Mouse (Mus musculus) limb, embryonic 15.5 days (tissue): ENCODE results near the gene Tmem108. TPM values are rescaled to one million over a fixed set of nuclear protein-coding genes. Genes with fewer than 3 reads are reported as not detected.

Experiments
- ATAC-seq: fragments of 200-750 bp; cut with Nextera tagmentation; 2 replicates; pipeline ENCODE4 v1.8.0; 2017; ENCODE audit warnings: low read depth, moderate TSS enrichment; ENCODE audit not compliant: insufficient number of reproducible peaks, low FRiP score, low TSS enrichment
- H3K27ac ChIP-seq: fragments of 300-500 bp; sonication (generic); 2 replicates; pipeline ENCODE4 v1.5.1; 2015; ENCODE audit warnings: moderate library complexity, mild to moderate bottlenecking, inconsistent platforms
- H3K27me3 ChIP-seq: fragments of 300-500 bp; sonication (generic); 2 replicates; pipeline ENCODE4 v1.6.1; 2015; ENCODE audit warnings: inconsistent platforms
- H3K36me3 ChIP-seq: fragments of 300-500 bp; sonication (generic); 2 replicates; pipeline ENCODE4 v1.6.1; 2015; ENCODE audit warnings: inconsistent platforms
- H3K4me1 ChIP-seq: fragments of 300-500 bp; sonication (generic); 2 replicates; pipeline ENCODE4 v1.6.1; 2015; ENCODE audit warnings: inconsistent platforms
- H3K4me2 ChIP-seq: fragments of 300-500 bp; sonication (generic); 2 replicates; pipeline ENCODE4 v1.6.1; 2015; ENCODE audit warnings: mild to moderate bottlenecking, inconsistent platforms
- H3K4me3 ChIP-seq: fragments of 300-500 bp; sonication (generic); 2 replicates; pipeline ENCODE4 v1.5.1; 2015; ENCODE audit warnings: mild to moderate bottlenecking, inconsistent platforms
- H3K9ac ChIP-seq: fragments of 300-500 bp; sonication (generic); 2 replicates; pipeline ENCODE4 v1.6.1; 2015; ENCODE audit warnings: inconsistent platforms
- H3K9me3 ChIP-seq: fragments of 300-500 bp; sonication (generic); 2 replicates; pipeline ENCODE4 v1.6.1; 2016; ENCODE audit warnings: inconsistent platforms
- WGBS: fragments of 180-500 bp; shearing (Covaris S2); methylation state at CpG from one replicate; pipeline ENCODE4 v1.1.7; 2015; 5-methylcytosine and 5-hydroxymethylcytosine counted together
- polyA plus RNA-seq: library from polyadenylated mRNA; unstranded; fragments of >200 nt; fragmentation: Nextera tagmentation; extraction: Ambion mirVana; gene quantifications from 2 replicates; pipeline ENCODE4 v1.2.1, GENCODE M21; 2015

Tmem108 gene
- polyA plus RNA-seq, 1 experiment from 2014 or later, result 6.4 TPM

GRCm38 (mm10) chr9:103716002-103716401 lies 45.6 kb downstream of the Tmem108 start:
- Histone ChIP-seq H3K36me3 (no peaks in the 10 kb centered on the region), H3K4me1 (no peaks in the 10 kb centered on the region), H3K9ac (no peak overlapping the region), H3K4me3 (no peak overlapping the region), H3K27me3 (no peaks in the 10 kb centered on the region), H3K4me2 (no peak overlapping the region), H3K9me3 (no peaks in the 10 kb centered on the region), H3K27ac (no peak overlapping the region)
- WGBS, result 92% methylated on average over 13 of the region's 13 CpGs
- ATAC-seq, result no peak

GRCm38 (mm10) chr9:103715352-103715751 lies 46.3 kb downstream of the Tmem108 start:
- WGBS, result 86% methylated on average over 4 of the region's 4 CpGs
- no peaks in the 10 kb centered on the region for H3K27me3 ChIP-seq
- no peaks in the 10 kb centered on the region for H3K36me3 ChIP-seq
- H3K9ac ChIP-seq, result no peak overlapping the region
- H3K27ac ChIP-seq, result no peak overlapping the region
- ATAC-seq, result no peak
- H3K9me3 ChIP-seq, result no peaks in the 10 kb centered on the region
- H3K4me2 ChIP-seq, result no peak overlapping the region
- no peak overlapping the region for H3K4me3 ChIP-seq
- H3K4me1 ChIP-seq, result no peaks in the 10 kb centered on the region

GRCm38 (mm10) chr9:103713230-103713629 lies 48.4 kb downstream of the Tmem108 start:
- H3K9ac ChIP-seq, result no peak overlapping the region
- no peak for ATAC-seq
- 73% methylated on average over 4 of the region's 4 CpGs for WGBS
- H3K4me3 ChIP-seq, result no peak overlapping the region
- H3K27me3 ChIP-seq, result no peaks in the 10 kb centered on the region
- H3K27ac ChIP-seq, result no peak overlapping the region
- no peaks in the 10 kb centered on the region for H3K9me3 ChIP-seq
- no peaks in the 10 kb centered on the region for H3K36me3 ChIP-seq
- peaks cover 6% of the 10 kb centered on the region; the same call in 1 of the 2 replicates for H3K4me1 ChIP-seq
- no peak overlapping the region for H3K4me2 ChIP-seq

- H3K4me1 ChIP-seq, result peaks cover 6% of the 10 kb centered on the region; the same call in 1 of the 2 replicates
- WGBS, result 76% methylated on average over 7 of the region's 7 CpGs
- no peaks in the 10 kb centered on the region for H3K36me3 ChIP-seq
- H3K27me3 ChIP-seq, result no peaks in the 10 kb centered on the region
- H3K4me3 ChIP-seq, result no peak overlapping the region
- no peaks in the 10 kb centered on the region for H3K9me3 ChIP-seq
- H3K27ac ChIP-seq, result no peak overlapping the region
- ATAC-seq, result no peak
- no peak overlapping the region for H3K9ac ChIP-seq
- H3K4me2 ChIP-seq, result no peak overlapping the region
Observed at GRCm38 (mm10) chr9:103712711-103713110, 48.9 kb downstream of the Tmem108 start.

- H3K9me3 ChIP-seq, result no peaks in the 10 kb centered on the region
- no peak overlapping the region for H3K27ac ChIP-seq
- peaks cover 6% of the 10 kb centered on the region; the same call in 1 of the 2 replicates for H3K4me1 ChIP-seq
- no peaks in the 10 kb centered on the region for H3K27me3 ChIP-seq
- WGBS, result 44% methylated on average over 3 of the region's 3 CpGs
- no peak overlapping the region for H3K4me2 ChIP-seq
- no peaks in the 10 kb centered on the region for H3K36me3 ChIP-seq
- H3K9ac ChIP-seq, result no peak overlapping the region
- no peak overlapping the region for H3K4me3 ChIP-seq
- no peak for ATAC-seq
Observed at GRCm38 (mm10) chr9:103709694-103710093, 51.9 kb downstream of the Tmem108 start.

GRCm38 (mm10) chr9:103708514-103709173 lies 53.0 kb downstream of the Tmem108 start:
- Histone ChIP-seq H3K4me1 (peaks cover 6% of the 10 kb centered on the region; the same call in 1 of the 2 replicates), H3K27ac (no peak overlapping the region), H3K36me3 (no peaks in the 10 kb centered on the region), H3K27me3 (no peaks in the 10 kb centered on the region), H3K4me3 (no peak overlapping the region), H3K9ac (no peak overlapping the region), H3K9me3 (no peaks in the 10 kb centered on the region), H3K4me2 (no peak overlapping the region)
- WGBS, result 54% methylated on average over 16 of the region's 16 CpGs
- no peak for ATAC-seq

- Histone ChIP-seq H3K9ac (no peak overlapping the region), H3K4me2 (no peak overlapping the region), H3K4me3 (no peak overlapping the region), H3K9me3 (no peaks in the 10 kb centered on the region), H3K27me3 (no peaks in the 10 kb centered on the region), H3K4me1 (peaks cover 6% of the 10 kb centered on the region; the same call in 1 of the 2 replicates), H3K27ac (no peak overlapping the region), H3K36me3 (no peaks in the 10 kb centered on the region)
- ATAC-seq, result no peak
Observed at GRCm38 (mm10) chr9:103707857-103708256, 53.8 kb downstream of the Tmem108 start.

GRCm38 (mm10) chr9:103707000-103707790 lies 54.4 kb downstream of the Tmem108 start:
- H3K4me1 ChIP-seq, result peaks cover 6% of the 10 kb centered on the region; the same call in 1 of the 2 replicates
- no peak overlapping the region for H3K4me2 ChIP-seq
- H3K4me3 ChIP-seq, result no peak overlapping the region
- H3K27ac ChIP-seq, result no peak overlapping the region
- H3K9ac ChIP-seq, result no peak overlapping the region
- no peaks in the 10 kb centered on the region for H3K36me3 ChIP-seq
- no peaks in the 10 kb centered on the region for H3K9me3 ChIP-seq
- H3K27me3 ChIP-seq, result no peaks in the 10 kb centered on the region
- no peak for ATAC-seq
- WGBS, result 64% methylated on average over 8 of the region's 8 CpGs

GRCm38 (mm10) chr9:103705717-103706116 lies 55.9 kb downstream of the Tmem108 start:
- Histone ChIP-seq H3K4me1 (peaks cover 6% of the 10 kb centered on the region; the same call in 1 of the 2 replicates), H3K27ac (no peak overlapping the region), H3K9me3 (no peaks in the 10 kb centered on the region), H3K36me3 (no peaks in the 10 kb centered on the region), H3K9ac (no peak overlapping the region), H3K27me3 (no peaks in the 10 kb centered on the region), H3K4me2 (no peak overlapping the region), H3K4me3 (no peak overlapping the region)
- WGBS, result 88% methylated on average over 4 of the region's 4 CpGs
- ATAC-seq, result no peak

GRCm38 (mm10) chr9:103703014-103703413 lies 58.6 kb downstream of the Tmem108 start:
- Histone ChIP-seq H3K9me3 (no peaks in the 10 kb centered on the region), H3K27ac (no peak overlapping the region), H3K4me1 (no peaks in the 10 kb centered on the region), H3K9ac (no peak overlapping the region), H3K36me3 (no peaks in the 10 kb centered on the region), H3K4me2 (no peak overlapping the region), H3K4me3 (no peak overlapping the region), H3K27me3 (no peaks in the 10 kb centered on the region)
- no peak for ATAC-seq
- WGBS, result 87% methylated on average over 16 of the region's 16 CpGs

GRCm38 (mm10) chr9:103702452-103702851 lies 59.2 kb downstream of the Tmem108 start:
- H3K4me1 ChIP-seq, result no peaks in the 10 kb centered on the region
- no peaks in the 10 kb centered on the region for H3K27me3 ChIP-seq
- H3K4me2 ChIP-seq, result no peak overlapping the region
- H3K27ac ChIP-seq, result no peak overlapping the region
- no peaks in the 10 kb centered on the region for H3K36me3 ChIP-seq
- no peaks in the 10 kb centered on the region for H3K9me3 ChIP-seq
- H3K4me3 ChIP-seq, result no peak overlapping the region
- 89% methylated on average over 5 of the region's 5 CpGs for WGBS
- no peak overlapping the region for H3K9ac ChIP-seq
- no peak for ATAC-seq

GRCm38 (mm10) chr9:103701448-103701847 lies 60.2 kb downstream of the Tmem108 start:
- H3K9ac ChIP-seq, result no peak overlapping the region
- H3K27ac ChIP-seq, result no peak overlapping the region
- no peaks in the 10 kb centered on the region for H3K4me1 ChIP-seq
- no peak for ATAC-seq
- no peak overlapping the region for H3K4me2 ChIP-seq
- H3K36me3 ChIP-seq, result no peaks in the 10 kb centered on the region
- H3K4me3 ChIP-seq, result no peak overlapping the region
- 85% methylated on average over 4 of the region's 4 CpGs for WGBS
- no peaks in the 10 kb centered on the region for H3K27me3 ChIP-seq
- no peaks in the 10 kb centered on the region for H3K9me3 ChIP-seq
